Mouse (Mus musculus) 3134 (cell line): ENCODE results near the gene Hoxa9.

Source experiments
- DNase-seq: peaks from one replicate; pipeline ENCODE4 v3.0.0-alpha.2; 2011; ENCODE audit warnings: low spot score; ENCODE audit not compliant: insufficient read length; ENCODE audit errors: extremely low read depth

The Hoxa9 gene

DNA sequence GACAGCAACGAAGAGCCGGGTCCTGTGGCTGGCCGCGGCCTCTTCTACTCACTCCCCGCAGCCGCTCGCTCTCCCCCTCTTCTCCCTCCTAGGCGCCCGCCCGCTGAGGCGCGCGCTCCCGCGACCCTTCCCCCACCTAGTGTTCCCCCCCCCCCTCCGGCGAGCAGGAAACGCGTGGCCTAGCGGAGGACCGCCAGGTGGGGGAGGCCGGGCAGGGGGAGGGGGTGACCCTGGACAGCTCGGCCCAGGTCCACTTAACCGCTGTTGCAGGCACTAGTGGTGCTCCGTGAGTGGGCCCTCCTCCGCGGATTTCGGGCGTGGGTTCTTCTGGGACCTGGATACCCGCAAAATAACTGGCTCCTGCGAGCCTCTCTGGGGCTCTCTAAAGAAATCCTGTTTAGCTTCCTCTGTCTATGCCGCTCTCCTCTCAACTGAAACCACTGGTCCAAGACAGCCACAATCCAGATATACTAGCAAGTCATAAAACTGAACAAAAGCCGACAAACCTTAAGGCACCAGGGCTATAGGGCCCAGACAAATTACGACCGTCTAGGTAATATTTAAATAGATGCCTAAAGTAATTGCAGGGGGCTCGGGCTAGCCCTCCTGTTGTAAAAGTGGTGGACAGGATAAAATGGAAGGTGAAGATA lies at the start of gene Hoxa9:
Gene Hoxa9 (minus strand): TSS at position 574 of the 650 bp plus-strand sequence.
- no peak for DNase-seq

DNA sequence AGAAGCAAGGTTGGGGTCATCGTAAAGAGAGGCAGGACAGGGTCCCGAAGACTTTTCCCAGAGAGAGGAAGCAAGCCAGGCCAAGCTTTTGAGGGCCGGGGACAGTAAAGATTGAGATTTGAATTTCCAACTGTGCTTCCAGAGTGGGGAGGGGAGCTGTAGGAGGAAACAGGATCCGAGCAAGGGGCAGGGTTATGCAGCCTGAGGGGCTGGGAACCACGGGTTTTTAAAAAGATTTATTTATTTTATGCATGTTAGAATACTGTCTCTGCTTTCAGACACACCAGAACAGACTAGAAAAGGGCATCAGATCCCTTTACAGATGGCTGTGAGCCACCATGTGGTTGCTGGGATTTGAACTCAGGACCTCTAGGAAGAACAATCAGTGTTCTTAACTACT lies 46.0 kb upstream of the Hoxa9 start:
- no peak for DNase-seq

DNA sequence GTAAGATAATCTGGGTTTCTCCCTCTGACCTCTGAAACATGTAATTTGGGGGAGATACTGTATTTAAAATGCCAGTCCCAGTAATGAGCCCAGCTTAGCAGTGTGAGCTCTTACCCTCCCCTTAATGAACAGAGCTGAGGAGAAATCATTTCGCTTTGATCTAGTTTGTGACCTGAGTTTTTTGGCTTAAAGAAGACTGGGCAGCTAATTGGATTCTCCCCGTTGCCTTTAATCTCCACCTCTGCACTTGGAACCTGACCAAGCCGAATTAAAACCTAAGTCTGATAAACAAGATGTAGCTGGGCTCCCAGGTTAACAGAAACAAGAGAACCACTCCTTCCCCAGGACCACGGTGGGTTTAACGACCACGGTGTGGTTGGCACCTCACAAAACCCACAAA lies 45.5 kb upstream of the Hoxa9 start:
- DNase-seq: no peak

DNA sequence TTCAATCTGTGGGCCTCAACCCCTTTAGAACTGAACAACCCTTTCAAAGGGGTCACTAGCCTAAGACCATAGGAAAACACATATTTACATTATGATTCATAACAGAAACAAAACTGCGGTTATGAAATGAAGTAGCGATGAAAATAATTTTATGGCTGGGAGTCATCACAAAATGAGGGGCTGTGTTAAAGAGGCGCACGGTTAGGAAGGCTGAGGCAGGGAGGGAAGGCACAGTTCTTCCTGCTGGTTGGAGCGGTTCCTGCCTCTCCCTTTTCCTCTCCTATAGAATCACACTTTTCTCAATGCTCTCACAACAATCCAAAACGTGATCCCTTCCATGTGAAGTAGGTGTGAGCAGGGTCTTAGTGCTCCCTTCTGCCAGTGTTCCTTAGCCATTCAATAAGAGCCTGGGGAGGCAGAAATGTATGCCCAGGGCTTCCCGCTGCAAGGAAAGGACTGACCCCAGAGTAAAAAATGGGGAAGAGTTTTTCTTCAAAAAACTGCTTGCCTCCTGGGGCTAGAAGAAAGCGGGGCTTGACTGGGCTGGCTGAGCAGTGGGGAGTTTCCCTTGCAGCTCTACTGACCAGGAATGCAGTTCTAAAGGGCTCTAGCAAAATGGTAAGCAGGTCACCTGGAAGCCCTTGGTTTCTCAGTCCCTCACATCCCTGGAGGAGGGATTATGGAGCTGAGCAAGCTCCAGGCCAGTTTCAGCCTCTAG lies 44.8 kb upstream of the Hoxa9 start:
- no peak for DNase-seq

DNA sequence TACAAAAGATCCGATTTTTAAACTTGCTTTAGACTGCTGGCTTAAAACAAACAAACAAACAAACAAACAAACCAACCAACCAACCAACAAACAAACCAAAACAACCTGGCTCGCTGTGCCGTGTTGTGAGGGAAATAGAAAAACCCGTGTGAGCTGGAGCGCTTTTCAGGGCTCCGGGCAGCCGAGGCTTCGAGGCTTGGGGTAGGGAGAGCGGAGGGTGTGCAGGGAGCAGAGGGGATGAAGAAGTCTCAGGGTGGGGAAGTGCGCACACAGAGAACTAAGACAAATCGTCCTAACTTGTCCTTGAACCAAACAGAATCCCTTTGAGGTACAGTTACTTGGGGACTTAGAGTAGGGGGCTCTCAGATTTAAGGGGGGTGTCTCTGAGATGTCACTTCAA lies 43.7 kb upstream of the Hoxa9 start:
- DNase-seq: no peak

DNA sequence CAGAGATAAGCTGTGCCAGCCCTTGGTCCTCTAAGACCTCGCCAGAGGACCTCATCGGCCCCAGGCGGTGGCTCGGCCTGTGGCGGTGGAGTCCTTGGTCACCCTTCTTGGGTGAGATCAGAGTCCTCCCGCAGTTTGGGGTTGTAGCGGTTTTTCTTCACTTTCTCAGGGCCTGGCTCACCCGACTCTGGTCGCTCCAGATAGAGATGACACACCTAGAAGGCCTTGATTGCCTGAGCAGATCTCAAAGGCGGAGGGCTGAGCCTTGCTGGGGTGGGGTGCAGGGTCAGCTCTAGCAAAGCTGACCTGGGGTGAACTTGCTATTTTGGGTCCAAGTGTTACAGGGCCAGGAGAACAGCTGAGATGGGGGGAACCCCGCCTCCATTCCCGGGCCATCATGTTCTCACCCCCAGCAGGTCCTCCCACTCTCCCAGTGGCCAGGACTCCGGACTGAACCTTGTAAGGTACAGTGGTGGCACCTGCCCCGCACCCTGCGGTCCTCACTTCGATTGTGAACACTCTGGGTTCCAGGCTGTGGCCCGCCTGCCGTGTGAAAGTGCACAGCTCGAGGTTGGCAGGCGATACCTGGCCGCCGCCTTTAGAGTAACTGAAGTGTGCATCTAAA lies 42.9 kb upstream of the Hoxa9 start:
- no peak for DNase-seq

DNA sequence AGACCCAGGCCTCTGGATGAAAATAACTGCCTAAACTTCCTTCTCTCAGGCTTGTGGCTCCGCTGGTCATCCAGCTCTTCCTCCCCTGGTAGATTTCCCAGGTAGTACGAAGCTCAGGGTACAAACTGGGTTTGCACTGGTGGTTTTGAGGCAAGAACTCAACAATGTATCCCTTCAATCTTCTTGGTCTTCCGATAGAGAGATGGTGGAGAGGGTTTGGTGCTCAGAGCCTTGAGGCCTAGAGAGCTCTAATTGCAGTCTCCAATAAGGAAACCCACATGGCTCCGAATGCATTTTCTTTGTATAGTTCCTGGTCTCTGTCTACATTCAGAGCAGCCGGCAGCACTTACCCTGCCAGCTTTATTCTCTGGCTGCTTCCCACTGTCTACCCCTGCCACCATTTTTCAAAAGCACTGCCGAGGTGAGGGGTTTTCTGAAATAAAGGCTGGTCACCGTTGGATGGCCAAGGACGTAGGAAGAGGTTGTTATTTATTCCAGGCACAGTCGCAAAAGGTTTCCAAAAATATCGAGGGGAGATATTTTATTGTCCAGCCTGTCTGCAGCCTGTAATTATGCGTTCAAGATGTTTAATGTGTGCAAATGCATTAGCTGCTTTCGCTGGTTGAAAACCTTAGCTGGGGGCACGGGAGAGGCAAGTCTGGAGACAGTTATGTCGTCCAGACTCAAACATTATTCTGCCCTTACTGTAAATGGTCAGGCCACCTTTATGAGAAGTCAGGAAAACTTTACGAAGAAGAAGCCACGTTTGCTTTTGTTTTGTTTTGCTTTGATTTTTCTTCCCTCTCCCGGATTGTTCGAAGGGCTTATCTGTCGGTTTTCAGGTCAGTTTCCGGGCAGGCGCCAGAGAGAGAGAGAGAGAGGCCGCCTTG lies 42.1 kb upstream of the Hoxa9 start:
- DNase-seq: no peak

DNA sequence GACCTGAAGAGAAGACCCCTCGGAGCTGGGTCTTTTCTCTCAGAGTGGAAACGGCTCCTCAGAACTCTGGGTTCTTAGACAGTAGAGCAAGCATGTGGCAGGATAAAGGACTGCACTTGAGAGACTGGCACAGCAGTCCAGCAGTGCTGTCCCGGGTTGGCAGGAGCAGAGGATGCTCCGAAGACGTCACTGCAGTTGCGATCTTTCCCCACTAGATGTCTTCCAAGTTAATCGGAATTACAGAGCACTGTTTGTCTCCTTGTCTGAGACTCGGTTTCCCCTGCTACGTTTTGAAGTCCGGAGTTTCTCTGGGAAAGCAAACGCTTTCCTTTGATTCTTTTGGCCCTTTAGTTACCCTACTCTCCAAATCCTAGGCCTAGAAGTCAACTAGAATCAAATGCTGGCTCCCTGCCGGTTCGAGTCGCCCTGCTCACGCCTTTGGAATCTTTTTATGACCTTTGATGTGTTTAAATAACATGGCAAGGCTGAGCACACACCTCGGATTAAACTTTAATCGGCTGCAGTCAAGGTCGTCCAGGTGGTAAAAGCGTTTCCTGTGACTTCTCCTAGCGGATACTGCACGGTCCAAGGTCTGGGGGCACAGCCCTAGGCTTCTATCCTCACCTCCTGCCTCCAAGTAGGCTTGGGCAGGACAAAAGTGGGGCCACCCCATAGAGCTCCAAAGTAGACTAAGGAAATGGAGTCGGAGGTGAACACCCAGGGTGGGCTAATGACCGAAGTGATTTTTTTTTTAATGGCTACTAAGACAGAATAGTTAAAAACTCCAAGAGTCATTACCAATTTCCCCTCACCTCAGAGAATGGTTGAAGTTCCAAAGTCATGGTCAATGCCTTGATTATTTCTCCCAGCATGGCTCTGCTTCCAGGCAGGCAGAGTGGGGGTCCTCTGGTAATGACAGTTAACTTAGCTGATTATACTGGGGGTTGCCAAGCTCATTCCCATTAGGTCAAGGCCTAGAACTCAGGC lies 39.9 kb upstream of the Hoxa9 start:
- DNase-seq: no peak

DNA sequence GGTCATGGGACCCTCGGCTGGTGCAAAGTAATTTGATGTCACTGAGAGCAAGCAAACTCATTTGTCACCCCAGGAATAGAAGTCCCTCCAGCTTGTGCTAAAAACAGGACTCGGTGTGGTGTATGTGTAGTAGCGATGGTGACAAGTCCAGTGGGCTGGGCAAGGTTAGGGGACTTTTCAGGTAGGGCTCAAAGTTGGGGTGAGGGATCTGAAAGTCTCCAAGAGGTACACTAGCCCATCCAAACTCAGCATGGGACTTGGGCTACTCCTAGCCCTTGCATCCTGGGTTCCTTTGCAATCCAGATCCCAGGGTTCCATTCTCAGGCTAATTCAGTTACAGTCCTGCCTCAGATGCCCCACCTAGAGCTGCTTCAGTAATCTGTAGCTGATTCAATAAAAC lies 37.9 kb upstream of the Hoxa9 start:
- no peak for DNase-seq

DNA sequence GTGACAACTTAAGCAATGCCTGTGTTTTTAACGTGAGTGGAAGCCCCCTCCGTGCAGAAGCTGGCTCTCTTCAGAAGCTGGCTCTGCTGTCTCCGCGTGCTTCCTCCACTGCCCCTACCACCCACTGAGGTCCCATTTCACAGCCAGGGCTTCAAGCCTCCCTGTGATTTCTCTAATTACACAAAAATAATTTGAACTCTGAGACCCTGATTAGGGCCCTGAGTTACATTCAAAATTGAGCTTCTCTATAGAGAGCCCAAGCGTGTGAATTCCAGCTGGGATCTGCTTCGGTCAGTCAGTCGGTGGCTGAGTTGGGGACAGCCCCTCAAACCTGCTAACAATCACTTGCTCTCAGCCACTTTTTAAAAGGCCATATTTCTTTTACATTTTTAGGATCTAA lies 37.5 kb upstream of the Hoxa9 start:
- no peak for DNase-seq

DNA sequence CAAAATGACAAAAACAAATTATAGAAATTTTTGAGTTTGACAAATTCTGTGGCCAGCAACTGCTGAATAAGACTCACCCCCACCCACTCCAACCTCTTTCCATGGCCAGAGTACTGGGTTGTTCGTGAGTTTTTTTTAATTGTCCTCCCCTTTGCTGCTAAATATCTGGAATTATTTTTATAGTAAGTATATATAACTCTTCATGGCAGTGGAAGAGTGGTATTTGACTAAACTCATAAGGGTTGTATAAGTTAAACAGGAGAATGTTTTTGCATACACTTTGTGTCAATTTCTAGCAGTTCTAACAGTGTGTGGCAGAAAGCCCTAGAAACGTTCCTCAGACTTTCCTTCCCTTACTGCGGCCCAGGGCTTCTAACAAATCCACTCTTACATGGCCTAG lies 36.8 kb upstream of the Hoxa9 start:
- no peak for DNase-seq

DNA sequence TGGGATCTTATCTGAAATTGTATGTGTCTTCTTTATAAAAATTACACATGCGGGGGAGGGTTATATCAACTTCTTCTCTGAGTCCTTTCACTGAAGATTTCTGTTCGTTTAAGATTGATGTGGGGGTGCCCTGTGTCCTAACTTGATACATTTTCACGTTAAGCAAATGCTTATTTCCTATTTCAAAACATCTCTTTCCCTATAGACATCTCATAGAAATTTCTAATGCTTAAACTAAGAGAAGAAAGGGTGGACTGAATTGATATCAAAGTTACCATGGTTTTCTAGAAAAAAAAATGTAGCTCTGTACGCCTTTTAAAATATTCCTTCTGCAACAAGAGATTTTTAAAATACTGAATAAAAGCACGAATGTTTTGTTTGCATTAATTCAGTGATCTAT lies 36.3 kb upstream of the Hoxa9 start:
- no peak for DNase-seq

DNA sequence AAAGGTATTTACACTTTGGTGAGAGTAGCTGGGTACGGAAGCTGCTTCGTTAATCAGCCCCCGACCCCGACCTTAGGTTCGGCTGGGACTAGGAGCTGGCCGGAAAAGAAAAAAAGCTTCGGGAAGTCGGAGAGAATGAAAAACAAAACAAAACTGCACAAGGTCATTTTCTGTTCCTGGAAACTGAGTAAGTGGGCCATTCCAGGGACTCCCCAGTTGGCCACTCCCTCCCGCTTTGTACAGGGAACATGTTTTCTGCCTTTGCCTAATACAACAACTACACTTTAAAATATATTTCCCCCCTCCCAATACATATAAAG lies 35.7 kb upstream of the Hoxa9 start:
- DNase-seq: no peak

DNA sequence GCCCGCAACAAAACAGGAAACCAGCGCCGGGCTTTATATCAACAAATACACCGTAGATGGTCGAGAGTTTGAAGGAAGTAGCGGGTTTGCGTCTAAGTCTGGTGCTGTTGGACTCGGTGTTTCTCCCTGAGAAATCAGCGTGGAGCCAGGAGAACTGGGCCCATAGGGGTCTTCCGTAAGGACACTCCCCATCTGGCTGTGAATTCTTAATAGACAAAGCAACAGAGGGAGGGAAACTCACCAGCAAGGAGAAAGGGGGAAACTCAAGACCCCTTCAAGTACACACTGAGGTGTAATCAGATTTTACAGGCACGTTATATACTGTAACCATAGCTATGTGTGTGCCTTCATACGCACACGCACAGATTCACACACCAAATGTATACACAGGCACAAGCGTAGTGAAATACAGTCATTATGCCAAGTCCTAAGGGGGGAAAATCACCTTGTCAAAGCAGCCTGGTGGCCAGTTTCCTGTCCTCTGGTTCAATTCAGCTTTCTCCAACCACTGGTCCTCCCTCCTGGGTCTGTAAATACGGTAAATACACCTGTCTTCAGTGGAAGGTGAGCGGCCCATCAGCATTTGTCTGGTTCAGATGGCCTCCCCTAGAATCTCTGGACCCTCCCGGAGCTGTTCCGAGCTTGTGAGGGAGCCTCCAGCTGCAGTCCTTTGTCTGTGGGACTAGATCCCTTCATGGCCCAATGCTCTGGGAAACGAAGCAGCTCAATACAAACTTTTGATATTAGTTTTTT lies 35.2 kb upstream of the Hoxa9 start:
- DNase-seq: no peak

DNA sequence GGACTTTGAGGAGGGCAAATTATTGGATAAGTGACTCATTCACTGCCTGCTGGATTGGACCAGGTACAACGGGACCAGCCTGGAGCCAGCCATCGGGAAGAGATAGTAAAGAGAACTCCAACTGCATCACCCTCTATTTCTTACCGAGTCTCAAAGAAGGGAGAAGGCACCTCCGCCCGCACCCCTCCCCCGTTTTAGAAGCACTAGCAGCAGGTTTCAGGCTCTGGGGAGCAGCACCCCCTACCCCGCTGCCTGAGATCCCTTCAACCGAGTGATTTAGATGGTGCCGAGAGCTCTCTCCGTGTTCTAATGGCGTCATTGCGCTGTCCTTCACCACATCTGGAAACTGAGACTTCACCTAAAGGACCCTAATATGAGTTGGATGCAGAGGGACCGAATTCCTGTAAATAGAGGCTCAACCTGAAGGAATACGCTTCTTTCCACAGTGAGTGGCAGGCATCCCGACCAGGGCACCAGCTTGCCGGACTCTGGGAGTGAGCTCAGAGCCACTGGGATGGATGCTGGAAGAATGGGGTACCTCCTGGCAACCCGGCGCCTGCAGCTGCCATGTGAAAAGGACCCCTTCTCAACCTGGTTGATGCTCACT lies 34.5 kb upstream of the Hoxa9 start:
- DNase-seq: no peak

DNA sequence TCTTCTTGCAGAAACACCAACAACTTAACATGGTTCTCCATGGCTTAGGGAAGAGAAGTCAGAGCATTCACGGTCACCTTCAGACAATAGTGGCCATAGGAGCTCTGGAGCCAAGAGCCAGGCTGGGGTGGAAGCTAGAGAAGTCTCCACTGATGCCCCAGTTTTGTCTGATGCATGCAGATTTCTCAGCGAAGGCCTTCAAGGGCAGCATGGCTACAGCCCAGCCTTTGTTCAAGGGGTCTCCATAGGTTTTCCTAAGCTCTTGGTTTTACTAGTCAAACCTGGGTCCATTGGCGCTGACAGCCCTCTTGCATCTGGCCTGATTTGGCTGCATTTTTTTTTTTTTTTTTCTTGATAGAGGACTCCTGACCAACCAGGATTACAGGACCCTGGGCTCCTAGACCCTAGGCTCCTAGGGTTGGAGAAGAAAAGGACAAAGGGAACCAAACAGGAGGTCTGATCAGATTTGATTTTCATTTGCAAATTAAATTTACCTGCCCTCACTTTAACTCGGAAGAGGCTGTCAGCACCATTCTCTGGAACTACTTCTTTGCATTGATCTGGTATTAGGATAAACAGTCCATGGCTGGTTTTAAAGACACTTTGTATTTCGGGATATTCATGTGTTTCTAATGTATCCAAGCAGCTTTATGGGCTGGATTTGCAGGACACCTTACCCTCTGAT lies 33.4 kb upstream of the Hoxa9 start:
- DNase-seq: no peak

DNA sequence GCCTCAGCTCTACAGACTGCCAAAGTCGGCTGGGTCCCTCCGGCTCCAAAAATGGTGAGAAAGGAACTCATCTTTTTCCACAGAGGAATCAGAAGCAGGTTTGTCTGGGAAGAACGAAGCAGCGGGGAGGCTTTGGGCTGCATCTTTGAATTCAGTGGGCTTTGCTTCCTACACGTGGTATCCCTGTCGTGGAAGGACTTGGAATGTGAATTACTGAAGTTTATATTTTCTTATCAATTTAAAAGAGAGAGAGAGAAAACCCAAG lies 32.4 kb upstream of the Hoxa9 start:
- DNase-seq: no peak

DNA sequence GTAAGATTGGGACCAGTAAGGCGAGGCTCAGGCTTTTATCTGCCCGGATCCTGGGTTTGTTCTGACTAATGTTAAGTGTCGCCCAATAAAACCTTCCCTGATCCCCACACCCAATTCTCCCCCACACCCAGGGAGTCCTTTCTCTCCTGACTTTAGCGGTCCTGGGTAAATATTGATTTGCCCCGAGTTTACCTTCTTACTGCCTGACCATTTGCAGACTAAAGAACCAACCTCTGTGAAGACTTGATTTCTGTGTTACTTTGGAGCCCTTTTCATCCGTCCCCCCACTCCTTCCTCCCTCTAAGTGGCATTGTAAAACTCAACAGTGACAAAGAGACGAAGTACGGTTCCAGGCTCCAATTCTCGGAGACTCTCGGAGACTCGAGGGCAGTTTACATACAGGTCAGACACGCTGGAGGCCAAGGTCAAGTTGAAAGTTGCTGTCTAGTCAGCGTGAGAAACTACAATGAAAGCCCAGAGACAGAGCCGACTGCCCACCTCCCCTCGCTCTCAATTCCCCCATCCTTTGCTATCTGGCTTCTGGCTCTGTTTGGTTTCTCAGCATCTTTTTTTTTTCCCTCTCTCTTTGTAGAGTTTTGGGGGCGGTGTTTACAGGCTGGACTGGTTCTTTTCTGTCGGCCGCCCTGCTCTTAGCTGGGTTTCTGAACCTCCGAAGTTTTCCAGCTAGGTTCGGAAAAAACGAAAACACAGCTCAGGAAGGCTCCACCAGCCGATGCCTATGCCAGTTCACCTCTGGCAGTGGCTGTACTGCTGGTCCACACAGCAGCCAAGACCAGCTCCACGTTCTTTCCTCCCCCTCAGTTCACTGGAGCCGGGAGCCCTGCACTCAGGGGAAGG lies 31.8 kb upstream of the Hoxa9 start:
- no peak for DNase-seq
